Mouse (Mus musculus) mouse embryonic stem cell (cell line): ENCODE measurements around the gene Gnao1.

ENCODE experiments used
- in situ Hi-C, 2 experiments: fragments of 300-500 bp; cut with MboI; formaldehyde crosslinking; loops; 1 replicate in 1 of 2; 3 replicates in 1 of 2; pipeline ENCODE4 v1.14.3; 2019 to 2020; ENCODE audit warnings: low sequenced_read_pairs in 2 of 2, low pct_unique_long_range_greater_than_20kb in 1 of 2, mixed read lengths in 1 of 2; ENCODE audit not compliant: unreplicated experiment in 1 of 2

Gnao1 gene

GRCm38 (mm10) chr8:93809686-93810027 lies at the start of gene Gnao1:
Gene Gnao1 (plus strand): TSS chr8:93809966.
- in situ Hi-C loops, result no loop called here

GRCm38 (mm10) chr8:93777605-93778004 lies 32.2 kb upstream of the Gnao1 start:
- in situ Hi-C loops, result no loop called here

- in situ Hi-C loops, result no loop called here
Measured at GRCm38 (mm10) chr8:93809226-93809625, 540 bp upstream of the Gnao1 start.

- in situ Hi-C loops, result no loop called here
Measured at GRCm38 (mm10) chr8:93810028-93810858, 477 bp downstream of the Gnao1 start.

- in situ Hi-C loops, result no loop called here
Measured at GRCm38 (mm10) chr8:93810859-93811602, 1.3 kb downstream of the Gnao1 start.

- in situ Hi-C loops, result no loop called here
Measured at GRCm38 (mm10) chr8:93811719-93812475, 2.1 kb downstream of the Gnao1 start.

- in situ Hi-C loops, result no loop called here
Measured at GRCm38 (mm10) chr8:93812566-93813404, 3.0 kb downstream of the Gnao1 start.

GRCm38 (mm10) chr8:93813405-93813761 lies 3.6 kb downstream of the Gnao1 start:
- in situ Hi-C loops, result no loop called here

- in situ Hi-C loops, result no loop called here
Measured at GRCm38 (mm10) chr8:93814266-93814665, 4.5 kb downstream of the Gnao1 start.

GRCm38 (mm10) chr8:93816226-93816625 lies 6.5 kb downstream of the Gnao1 start:
- in situ Hi-C loops, result no loop called here

- in situ Hi-C loops, result no loop called here
Measured at GRCm38 (mm10) chr8:93817366-93817765, 7.6 kb downstream of the Gnao1 start.

- in situ Hi-C loops, result no loop called here
Measured at GRCm38 (mm10) chr8:93819929-93820328, 10.2 kb downstream of the Gnao1 start.

GRCm38 (mm10) chr8:93821327-93821726 lies 11.6 kb downstream of the Gnao1 start:
- in situ Hi-C loops, result no loop called here

GRCm38 (mm10) chr8:93825317-93825716 lies 15.6 kb downstream of the Gnao1 start:
- in situ Hi-C loops, result no loop called here

- in situ Hi-C loops, result no loop called here
Measured at GRCm38 (mm10) chr8:93830626-93831025, 20.9 kb downstream of the Gnao1 start.

- in situ Hi-C loops, result no loop called here
Measured at GRCm38 (mm10) chr8:93835771-93836170, 26.0 kb downstream of the Gnao1 start.

GRCm38 (mm10) chr8:93839113-93839512 lies 29.3 kb downstream of the Gnao1 start:
- in situ Hi-C loops, result no loop called here

- in situ Hi-C loops, result no loop called here
Measured at GRCm38 (mm10) chr8:93840486-93840885, 30.7 kb downstream of the Gnao1 start.
